Mouse (Mus musculus) stomach, postnatal 0 days (tissue): ENCODE measurements around the gene Pon3.

ENCODE experiments used
- CTCF ChIP-seq: IDR thresholded peaks from 2 replicates; pipeline ENCODE4 v1.5.1; 2016; ENCODE audit warnings: antibody characterized with exemption, low read depth, mild to moderate bottlenecking, moderate library complexity
- EP300 ChIP-seq: optimal IDR thresholded peaks from 2 replicates; pipeline ENCODE3; 2016; ENCODE audit warnings: antibody characterized with exemption

- TF ChIP-seq CTCF (no peak), EP300 (no peak)
Measured at GRCm38 (mm10) chr6:5233812-5234211, 22.3 kb downstream of the Pon3 start.
